Mouse (Mus musculus) heart, postnatal 4 days (tissue): ENCODE data around the gene Mthfs. TPM values are rescaled to one million over a fixed set of nuclear protein-coding genes. Genes with fewer than 3 reads are reported as not detected.

Source experiments
- DNase-seq: peaks from one replicate; pipeline ENCODE4 v3.0.0; 2021
- total RNA-seq, 2 experiments: library from RNA; stranded (reverse); gene quantifications; 2 replicates each; pipeline ENCODE4 v1.2.3; 2021

Gene Mthfs
- total RNA-seq, 2 experiments from 2014 or later: 18.9 to 19.4 TPM

GRCm38 (mm10) chr9:89253400-89253799, 42.9 kb downstream of the Mthfs start:
- DNase-seq: no peak

GRCm38 (mm10) chr9:89256556-89257335, 46.3 kb downstream of the Mthfs start:
- no peak for DNase-seq

- no peak for DNase-seq
These were observed 53.5 kb downstream of the Mthfs start for GRCm38 (mm10) chr9:89263968-89264367.

- DNase-seq: no peak
These were observed 54.1 kb downstream of the Mthfs start for GRCm38 (mm10) chr9:89264571-89264970.

GRCm38 (mm10) chr9:89267093-89267492, 56.6 kb downstream of the Mthfs start:
- DNase-seq: no peak

- no peak for DNase-seq
These were observed 57.1 kb downstream of the Mthfs start for GRCm38 (mm10) chr9:89267572-89267971.

- DNase-seq: no peak
These were observed 59.9 kb downstream of the Mthfs start for GRCm38 (mm10) chr9:89270376-89270775.

- DNase-seq: no peak
These were observed 63.3 kb downstream of the Mthfs start for GRCm38 (mm10) chr9:89273766-89274165.

GRCm38 (mm10) chr9:89278207-89278606, 67.7 kb downstream of the Mthfs start:
- DNase-seq: no peak

- no peak for DNase-seq
These were observed 72.0 kb downstream of the Mthfs start for GRCm38 (mm10) chr9:89282374-89283068.

- no peak for DNase-seq
These were observed 77.6 kb downstream of the Mthfs start for GRCm38 (mm10) chr9:89288037-89288436.

- DNase-seq: no peak
These were observed 82.9 kb downstream of the Mthfs start for GRCm38 (mm10) chr9:89293364-89293763.

- DNase-seq: no peak
These were observed 83.6 kb downstream of the Mthfs start for GRCm38 (mm10) chr9:89294121-89294520.

- DNase-seq: no peak
These were observed 95.2 kb downstream of the Mthfs start for GRCm38 (mm10) chr9:89305637-89306036.

- no peak for DNase-seq
These were observed 98.1 kb downstream of the Mthfs start for GRCm38 (mm10) chr9:89308357-89309194.

- DNase-seq: no peak
These were observed 98.7 kb downstream of the Mthfs start for GRCm38 (mm10) chr9:89309195-89309535.

- no peak for DNase-seq
These were observed 101.2 kb downstream of the Mthfs start for GRCm38 (mm10) chr9:89311649-89312048.

- DNase-seq: no peak
These were observed 163.3 kb downstream of the Mthfs start for GRCm38 (mm10) chr9:89373731-89374130.

GRCm38 (mm10) chr9:89374650-89375049, 164.2 kb downstream of the Mthfs start:
- no peak for DNase-seq

GRCm38 (mm10) chr9:89403031-89403430, 192.6 kb downstream of the Mthfs start:
- no peak for DNase-seq
